Mouse (Mus musculus) G1E (cell line): ENCODE data around the gene Casp2. TPM values are rescaled to one million over a fixed set of nuclear protein-coding genes. Genes with fewer than 3 reads are reported as not detected.

Experiments used
- ATAC-seq: 2 replicates; pipeline ENCODE4 v1.8.0; 2016; ENCODE audit warnings: mild to moderate bottlenecking; ENCODE audit not compliant: insufficient number of reproducible peaks, poor library complexity, low FRiP score, severe bottlenecking; ENCODE audit errors: extremely low read depth
- DNase-seq: peaks from one replicate; pipeline ENCODE4 v3.0.0; 2012; ENCODE audit warnings: low spot score
- H3K27me3 ChIP-seq: 2 replicates; pipeline ENCODE4 v1.6.1; 2012; ENCODE audit warnings: mild to moderate bottlenecking, low read length, inconsistent platforms; ENCODE audit not compliant: insufficient read depth
- H3K36me3 ChIP-seq: replicated peaks from 2 replicates; pipeline ENCODE3; 2012; ENCODE audit warnings: mild to moderate bottlenecking, inconsistent platforms
- H3K4me1 ChIP-seq: 2 replicates; pipeline ENCODE4 v1.6.1; 2012; ENCODE audit warnings: low read depth, low read length, inconsistent platforms, mixed read lengths; ENCODE audit not compliant: insufficient read depth
- H3K4me3 ChIP-seq: 2 replicates; pipeline ENCODE4 v1.5.1; 2012; ENCODE audit warnings: low read depth, mild to moderate bottlenecking, inconsistent platforms, low read length, moderate library complexity, mixed read lengths
- H3K9me3 ChIP-seq: replicated peaks from 2 replicates; pipeline ENCODE4 v1.6.1; 2012; ENCODE audit warnings: inconsistent platforms
- CTCF ChIP-seq: IDR thresholded peaks from 2 replicates; pipeline ENCODE4 v1.5.1; 2012; ENCODE audit warnings: low read depth, low read length, inconsistent platforms, mixed read lengths
- GATA1 ChIP-seq: IDR thresholded peaks from 2 replicates; pipeline ENCODE4 v1.6.1; 2012; ENCODE audit warnings: borderline replicate concordance, low read length, inconsistent platforms, mixed read lengths
- GATA2 ChIP-seq: IDR thresholded peaks from 2 replicates; pipeline ENCODE4 v1.6.1; 2012; ENCODE audit warnings: low read depth, low read length, inconsistent platforms, borderline replicate concordance
- POLR2AphosphoS5 ChIP-seq: IDR thresholded peaks from 2 replicates; pipeline ENCODE4 v1.6.1; 2012; ENCODE audit warnings: low read depth, low read length, inconsistent platforms; ENCODE audit not compliant: insufficient replicate concordance
- TAL1 ChIP-seq: conservative IDR thresholded peaks from 2 replicates; pipeline ENCODE4 v1.6.1; 2012; ENCODE audit warnings: low read depth, low read length, inconsistent platforms, mixed read lengths
- polyA plus RNA-seq: library from polyadenylated mRNA; stranded (reverse); fragments of >175 nt; gene quantifications from 2 replicates; pipeline ENCODE4 v1.2.3, GENCODE M21; 2012
- total RNA-seq, 2 experiments: library from RNA; stranded (forward) in 1 of 2; stranded (reverse) in 1 of 2; fragments of 200-1000 nt in 1 of 2; fragments of >200 nt in 1 of 2; fragmentation: Nextera tagmentation in 1 of 2; gene quantifications; 2 replicates each; pipeline ENCODE4 v1.2.3; 2014 to 2017

The Casp2 gene
- total and polyA plus RNA-seq, 3 experiments, result 9.2 to 91.2 (median 64.4) TPM

- Histone ChIP-seq H3K4me3 (no peak overlapping the region), H3K4me1 (no peaks in the 10 kb centered on the region), H3K36me3 (no peaks in the 10 kb centered on the region), H3K27me3 (peaks cover 11% of the 10 kb centered on the region; the same call in 1 of the 2 replicates), H3K9me3 (no peaks in the 10 kb centered on the region)
- no peak for ATAC-seq
- no peak for DNase-seq
- TF ChIP-seq CTCF (no peak), GATA1 (no peak), POLR2AphosphoS5 (no peak), TAL1 (no peak), GATA2 (no peak)
Measured at GRCm38 (mm10) chr6:42330946-42331345, 66.2 kb downstream of the Casp2 start.

Other genes starting within 250 kb of the Casp2 start
- gene Sva, start 226.6 kb upstream of the Casp2 start, total RNA-seq (2014; fragmentation: Nextera tagmentation), result not detected in 2 replicates
- gene Sva, start 226.6 kb upstream of the Casp2 start, total RNA-seq (2017), result not detected in 2 replicates
- gene Sva, start 226.6 kb upstream of the Casp2 start, polyA plus RNA-seq, result not detected in 2 replicates
- gene Tas2r139, start 124.0 kb upstream of the Casp2 start, total RNA-seq (2014; fragmentation: Nextera tagmentation), result not detected in 2 replicates
- 0.23 TPM in 1 of 2 replicates, not detected in the other for gene Tas2r139, start 124.0 kb upstream of the Casp2 start, total RNA-seq (2017)
- gene Tas2r139, start 124.0 kb upstream of the Casp2 start, polyA plus RNA-seq, result not detected in 2 replicates
- not detected in 2 replicates for gene Tas2r144, start 49.7 kb upstream of the Casp2 start, total RNA-seq (2014; fragmentation: Nextera tagmentation)
- 0.16 TPM in 1 of 2 replicates, not detected in the other for gene Tas2r144, start 49.7 kb upstream of the Casp2 start, total RNA-seq (2017)
- not detected in 2 replicates for gene Tas2r144, start 49.7 kb upstream of the Casp2 start, polyA plus RNA-seq
- 0.83 TPM in 1 of 2 replicates, not detected in the other for gene Gstk1, start 19.1 kb upstream of the Casp2 start, total RNA-seq (2014; fragmentation: Nextera tagmentation)
- 0.55 and 0.99 TPM in 2 replicates for gene Gstk1, start 19.1 kb upstream of the Casp2 start, total RNA-seq (2017)
- gene Gstk1, start 19.1 kb upstream of the Casp2 start, polyA plus RNA-seq, result not detected in 2 replicates
- gene Tmem139, start 3.0 kb upstream of the Casp2 start, total RNA-seq (2014; fragmentation: Nextera tagmentation), result not detected in 2 replicates
- 0.11 TPM in 1 of 2 replicates, not detected in the other for gene Tmem139, start 3.0 kb upstream of the Casp2 start, total RNA-seq (2017)
- gene Tmem139, start 3.0 kb upstream of the Casp2 start, polyA plus RNA-seq, result not detected in 2 replicates
- 0.24 and 0.45 TPM in 2 replicates for gene Clcn1, start 21.7 kb downstream of the Casp2 start, total RNA-seq (2014; fragmentation: Nextera tagmentation)
- 0.06 and 0.11 TPM in 2 replicates for gene Clcn1, start 21.7 kb downstream of the Casp2 start, total RNA-seq (2017)
- not detected in 2 replicates for gene Clcn1, start 21.7 kb downstream of the Casp2 start, polyA plus RNA-seq
- not detected in 2 replicates for gene Fam131b, start 59.7 kb downstream of the Casp2 start, total RNA-seq (2014; fragmentation: Nextera tagmentation)
- gene Fam131b, start 59.7 kb downstream of the Casp2 start, total RNA-seq (2017), result 0.05 TPM in 1 of 2 replicates, not detected in the other
- gene Fam131b, start 59.7 kb downstream of the Casp2 start, polyA plus RNA-seq, result 0.01 TPM in 1 of 2 replicates, not detected in the other
- 70.2 and 70.3 TPM in 2 replicates for gene Zyx, start 84.6 kb downstream of the Casp2 start, total RNA-seq (2014; fragmentation: Nextera tagmentation)
- gene Zyx, start 84.6 kb downstream of the Casp2 start, total RNA-seq (2017), result 14.8 and 19.1 TPM in 2 replicates
- gene Zyx, start 84.6 kb downstream of the Casp2 start, polyA plus RNA-seq, result 319 and 320 TPM in 2 replicates
- gene Epha1, start 108.3 kb downstream of the Casp2 start, total RNA-seq (2014; fragmentation: Nextera tagmentation), result not detected in 2 replicates
- gene Epha1, start 108.3 kb downstream of the Casp2 start, total RNA-seq (2017), result 0.23 TPM in 1 of 2 replicates, not detected in the other
- gene Epha1, start 108.3 kb downstream of the Casp2 start, polyA plus RNA-seq, result not detected in 2 replicates
- not detected in 2 replicates for gene Tas2r143, start 135.3 kb downstream of the Casp2 start, total RNA-seq (2014; fragmentation: Nextera tagmentation)
- gene Tas2r143, start 135.3 kb downstream of the Casp2 start, total RNA-seq (2017), result 0.22 and 0.23 TPM in 2 replicates
- gene Tas2r143, start 135.3 kb downstream of the Casp2 start, polyA plus RNA-seq, result not detected in 2 replicates
- not detected in 2 replicates for gene Tas2r135, start 140.4 kb downstream of the Casp2 start, total RNA-seq (2014; fragmentation: Nextera tagmentation)
- 0.27 TPM in 1 of 2 replicates, not detected in the other for gene Tas2r135, start 140.4 kb downstream of the Casp2 start, total RNA-seq (2017)
- gene Tas2r135, start 140.4 kb downstream of the Casp2 start, polyA plus RNA-seq, result not detected in 2 replicates
- gene Tas2r126, start 169.6 kb downstream of the Casp2 start, total RNA-seq (2014; fragmentation: Nextera tagmentation), result not detected in 2 replicates
- not detected in 2 replicates for gene Tas2r126, start 169.6 kb downstream of the Casp2 start, total RNA-seq (2017)
- gene Tas2r126, start 169.6 kb downstream of the Casp2 start, polyA plus RNA-seq, result not detected in 2 replicates
- not detected in 2 replicates for gene Olfr458, start 200.2 kb downstream of the Casp2 start, total RNA-seq (2014; fragmentation: Nextera tagmentation)
- gene Olfr458, start 200.2 kb downstream of the Casp2 start, total RNA-seq (2017), result 0.05 and 0.17 TPM in 2 replicates
- not detected in 2 replicates for gene Olfr458, start 200.2 kb downstream of the Casp2 start, polyA plus RNA-seq
- gene Olfr457, start 211.3 kb downstream of the Casp2 start, total RNA-seq (2014; fragmentation: Nextera tagmentation), result not detected in 2 replicates
- gene Olfr457, start 211.3 kb downstream of the Casp2 start, total RNA-seq (2017), result 0.11 TPM in 1 of 2 replicates, not detected in the other
- gene Olfr457, start 211.3 kb downstream of the Casp2 start, polyA plus RNA-seq, result not detected in 2 replicates
- gene Olfr456, start 222.2 kb downstream of the Casp2 start, total RNA-seq (2014; fragmentation: Nextera tagmentation), result not detected in 2 replicates
- gene Olfr456, start 222.2 kb downstream of the Casp2 start, total RNA-seq (2017), result not detected in 2 replicates
- not detected in 2 replicates for gene Olfr456, start 222.2 kb downstream of the Casp2 start, polyA plus RNA-seq